Mouse (Mus musculus) midbrain, embryonic 10.5 days (tissue): Measurements from ENCODE around the gene Atxn10. TPM values are rescaled to one million over a fixed set of nuclear protein-coding genes. Genes with fewer than 3 reads are reported as not detected.

Experiments
- DNase-seq: peaks from one replicate; pipeline ENCODE4 v3.0.0-alpha.2; 2017; ENCODE audit warnings: low spot score
- H3K27ac ChIP-seq: fragments of 300-500 bp; sonication (generic); replicated peaks from 2 replicates; pipeline ENCODE4 v1.5.1; 2016; ENCODE audit warnings: mild to moderate bottlenecking
- H3K27me3 ChIP-seq: fragments of 300-500 bp; sonication (generic); 2 replicates; pipeline ENCODE4 v1.6.1; 2016; ENCODE audit warnings: low read depth, mild to moderate bottlenecking; ENCODE audit not compliant: poor library complexity, severe bottlenecking
- H3K36me3 ChIP-seq: fragments of 300-500 bp; sonication (generic); 2 replicates; pipeline ENCODE4 v1.6.1; 2016; ENCODE audit warnings: mild to moderate bottlenecking, moderate library complexity
- H3K4me1 ChIP-seq: fragments of 300-500 bp; sonication (generic); 2 replicates; pipeline ENCODE4 v1.6.1; 2016
- H3K4me3 ChIP-seq: fragments of 300-500 bp; sonication (generic); 2 replicates; pipeline ENCODE4 v1.5.1; 2016; ENCODE audit warnings: mild to moderate bottlenecking, moderate library complexity
- H3K9me3 ChIP-seq: fragments of 300-500 bp; sonication (generic); replicated peaks from 2 replicates; pipeline ENCODE4 v1.6.1; 2016; ENCODE audit warnings: mild to moderate bottlenecking
- WGBS: fragments of 180-500 bp; shearing (Covaris S2); methylation state at CpG from one replicate; pipeline ENCODE4 v1.1.7; 2016; 5-methylcytosine and 5-hydroxymethylcytosine counted together
- polyA plus RNA-seq: library from polyadenylated mRNA; unstranded; fragments of >200 nt; fragmentation: Nextera tagmentation; extraction: Ambion mirVana; gene quantifications from 2 replicates; pipeline ENCODE4 v1.2.1, GENCODE M21; 2016

The Atxn10 gene
- polyA plus RNA-seq, 1 experiment from 2014 or later, result 341 TPM

DNA sequence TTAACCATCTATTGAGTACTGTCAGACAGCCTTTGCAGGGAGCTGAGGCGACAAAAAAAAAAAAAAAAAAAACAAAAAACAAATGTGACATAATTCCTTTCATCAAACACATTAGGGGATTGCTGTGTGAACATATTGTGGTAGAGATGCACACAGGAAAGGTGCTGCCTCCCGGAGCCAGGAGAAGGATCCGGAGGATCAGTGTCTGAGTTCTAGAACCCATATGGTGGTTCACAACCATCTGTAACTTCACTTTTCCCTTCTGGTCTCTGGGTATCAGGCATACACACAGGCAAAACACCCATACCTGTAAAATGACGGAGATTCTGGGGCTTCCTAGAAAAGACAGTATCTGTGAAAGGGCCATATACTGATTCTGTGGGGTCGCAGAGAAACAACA, 1.9 kb downstream of the Atxn10 start:
- H3K36me3 ChIP-seq, result peaks cover 9% of the 10 kb centered on the region; the same call in 1 of the 2 replicates
- no peaks in the 10 kb centered on the region for H3K27me3 ChIP-seq
- no peak overlapping the region for H3K4me3 ChIP-seq
- H3K9me3 ChIP-seq, result no peaks in the 10 kb centered on the region
- 92% methylated on average over 5 of the region's 5 CpGs for WGBS
- no peak for DNase-seq
- no peak overlapping the region for H3K27ac ChIP-seq
- H3K4me1 ChIP-seq, result peaks cover 28% of the 10 kb centered on the region

- Histone ChIP-seq H3K4me3 (no peak overlapping the region), H3K27ac (no peak overlapping the region), H3K4me1 (peaks cover 13% of the 10 kb centered on the region), H3K36me3 (peaks cover 24% of the 10 kb centered on the region), H3K27me3 (no peaks in the 10 kb centered on the region), H3K9me3 (no peaks in the 10 kb centered on the region)
- 95% methylated on average over 2 of the region's 2 CpGs for WGBS
- DNase-seq, result no peak
Measured at GRCm38 (mm10) chr15:85342246-85342645, 6.2 kb downstream of the Atxn10 start.

DNA sequence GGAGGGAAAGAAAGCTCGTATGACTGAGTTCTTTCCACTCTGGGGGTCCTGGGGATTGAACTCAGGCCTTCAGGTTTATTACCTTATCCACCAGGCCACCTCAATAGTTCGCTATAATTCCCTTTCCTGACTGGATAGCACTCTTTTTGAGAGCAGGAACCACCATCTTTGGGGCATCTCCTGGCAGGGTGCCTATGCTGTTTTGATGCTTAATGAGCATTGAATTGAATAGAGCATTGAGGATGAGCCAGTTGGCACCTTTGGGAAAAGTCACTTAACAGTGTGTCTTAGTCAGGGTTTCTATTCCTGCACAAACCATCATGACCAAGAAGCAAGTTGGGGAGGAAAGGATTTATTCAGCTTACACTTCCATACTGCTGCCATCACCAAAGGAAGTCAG, 8.6 kb downstream of the Atxn10 start:
- no peak for DNase-seq
- H3K27me3 ChIP-seq, result no peaks in the 10 kb centered on the region
- H3K9me3 ChIP-seq, result no peaks in the 10 kb centered on the region
- no peak overlapping the region for H3K4me3 ChIP-seq
- no peak overlapping the region for H3K27ac ChIP-seq
- H3K4me1 ChIP-seq, result no peaks in the 10 kb centered on the region
- 85% methylated on average over 2 of the region's 2 CpGs for WGBS
- peaks cover 22% of the 10 kb centered on the region for H3K36me3 ChIP-seq

- no peak overlapping the region for H3K4me3 ChIP-seq
- no peaks in the 10 kb centered on the region for H3K27me3 ChIP-seq
- no peak for DNase-seq
- 93% methylated on average over 6 of the region's 6 CpGs for WGBS
- 0 out of 2 replicates have a peak, but pooled peaks cover under 1% of the 10 kb centered on the region for H3K4me1 ChIP-seq
- no peaks in the 10 kb centered on the region for H3K9me3 ChIP-seq
- H3K36me3 ChIP-seq, result peaks cover 21% of the 10 kb centered on the region
- no peak overlapping the region for H3K27ac ChIP-seq
Measured at GRCm38 (mm10) chr15:85347058-85347700, 11.1 kb downstream of the Atxn10 start.

DNA sequence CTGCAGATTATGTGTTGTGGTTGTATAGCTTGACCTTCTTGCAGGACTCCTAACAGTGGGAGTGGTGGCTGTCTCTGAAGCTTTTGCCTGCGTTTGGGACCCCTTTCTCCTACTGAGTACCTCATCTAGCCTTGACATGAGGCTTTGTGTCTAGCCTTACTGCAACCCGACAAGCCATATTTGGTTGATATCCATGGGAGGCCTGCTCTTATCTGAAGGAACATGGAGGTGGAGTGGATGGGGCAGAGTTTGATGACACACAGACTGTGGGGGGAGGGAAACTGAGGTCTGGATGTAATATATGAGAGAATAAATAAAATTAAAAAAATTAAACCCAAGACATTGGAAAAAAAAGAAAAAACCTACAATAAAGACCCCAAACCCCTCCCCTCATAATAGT, 14.1 kb downstream of the Atxn10 start:
- Histone ChIP-seq H3K36me3 (peaks cover 15% of the 10 kb centered on the region), H3K4me1 (0 out of 2 replicates have a peak, but pooled peaks cover 4% of the 10 kb centered on the region), H3K9me3 (no peaks in the 10 kb centered on the region), H3K27ac (no peak overlapping the region), H3K4me3 (no peak overlapping the region), H3K27me3 (no peaks in the 10 kb centered on the region)
- WGBS, result 78% methylated on average over 2 of the region's 2 CpGs
- no peak for DNase-seq

DNA sequence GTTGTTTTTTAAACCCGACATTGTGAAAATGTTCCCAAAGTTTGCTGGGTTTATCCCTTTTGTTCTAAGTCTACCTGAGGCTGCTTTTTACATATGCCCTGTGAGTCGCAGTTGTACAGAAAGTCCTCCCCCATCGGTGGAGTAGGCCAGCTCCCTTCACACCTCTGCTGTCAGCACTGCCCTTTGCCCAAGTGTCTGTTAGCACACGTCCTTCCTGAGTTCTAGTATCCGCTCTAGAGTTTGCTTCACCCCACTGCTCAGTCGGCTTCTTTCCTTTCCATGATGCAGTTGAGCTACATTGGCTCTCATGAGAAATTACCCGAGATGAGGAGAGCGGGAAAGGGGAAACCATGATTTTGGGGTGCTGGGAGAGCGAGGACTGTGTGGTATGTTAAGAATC, 18.0 kb downstream of the Atxn10 start:
- no peak for DNase-seq
- Histone ChIP-seq H3K36me3 (peaks cover 8% of the 10 kb centered on the region; the same call in 1 of the 2 replicates), H3K4me3 (no peak overlapping the region), H3K4me1 (0 out of 2 replicates have a peak, but pooled peaks cover 6% of the 10 kb centered on the region), H3K27ac (no peak overlapping the region), H3K9me3 (no peaks in the 10 kb centered on the region), H3K27me3 (no peaks in the 10 kb centered on the region)
- whole genome bisulfite sequencing, result 95% methylated on average over 9 of the region's 9 CpGs

DNA sequence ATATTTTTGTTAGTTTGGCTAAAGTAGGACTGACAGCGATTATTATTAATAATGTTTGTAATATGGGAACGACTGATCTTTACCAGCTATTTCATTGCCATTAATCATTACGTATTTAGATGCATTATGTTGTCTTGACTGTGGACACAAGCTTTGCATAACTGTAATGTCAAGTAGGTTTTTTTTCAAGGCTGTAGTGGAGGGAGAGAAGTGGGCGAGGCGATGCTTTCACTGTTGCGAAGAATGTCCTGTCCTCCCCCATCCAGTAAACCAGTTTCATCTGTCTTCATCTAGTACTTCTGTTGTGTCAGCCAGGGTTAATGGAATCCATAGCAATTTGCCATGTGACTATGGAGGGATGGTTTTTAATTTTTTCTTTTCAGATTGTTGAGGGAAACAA, 20.1 kb downstream of the Atxn10 start:
- 91% methylated on average over 6 of the region's 6 CpGs for WGBS
- H3K27me3 ChIP-seq, result no peaks in the 10 kb centered on the region
- 0 out of 2 replicates have a peak, but pooled peaks cover 6% of the 10 kb centered on the region for H3K4me1 ChIP-seq
- H3K36me3 ChIP-seq, result peaks cover 28% of the 10 kb centered on the region
- H3K4me3 ChIP-seq, result no peak overlapping the region
- no peak overlapping the region for H3K27ac ChIP-seq
- DNase-seq, result no peak
- H3K9me3 ChIP-seq, result no peaks in the 10 kb centered on the region

DNA sequence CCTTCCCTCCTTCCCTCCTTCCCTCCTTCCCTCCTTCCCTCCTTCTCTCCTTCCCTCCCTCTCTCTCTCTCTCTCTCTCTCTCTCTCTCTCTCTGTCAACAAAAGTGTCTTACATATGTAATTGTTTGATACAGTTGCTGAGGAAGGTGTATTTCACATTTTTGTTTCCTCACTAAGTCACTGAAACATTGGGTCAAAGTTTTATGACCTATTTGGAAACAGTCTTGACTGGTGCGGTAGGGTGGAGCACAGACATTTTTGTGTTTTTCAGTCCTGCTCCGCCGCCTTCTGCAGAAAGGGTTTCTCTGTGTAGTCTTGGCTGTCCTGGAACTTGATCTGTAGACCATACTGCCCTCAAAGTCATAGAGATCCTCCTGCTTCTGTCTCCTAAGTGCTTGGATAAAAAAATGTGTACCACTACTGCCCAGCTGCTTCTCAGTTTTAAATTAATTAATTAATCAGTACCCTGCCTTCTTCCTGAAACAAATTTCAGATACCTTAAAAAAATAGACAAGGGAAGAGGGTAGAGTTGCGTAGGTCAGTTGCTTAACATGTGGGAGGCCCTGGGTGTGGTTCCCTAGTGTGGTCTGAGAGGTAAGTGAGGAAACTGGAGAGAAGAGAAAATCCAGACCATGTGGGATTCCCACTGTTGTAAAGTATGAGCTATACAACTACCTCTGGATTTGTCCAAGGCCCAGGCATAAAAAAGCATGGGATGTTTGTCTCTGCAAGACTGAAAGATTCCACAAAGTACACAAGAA, 21.6 kb downstream of the Atxn10 start:
- Histone ChIP-seq H3K9me3 (no peaks in the 10 kb centered on the region; the same call in 1 of the 2 replicates), H3K36me3 (peaks cover 36% of the 10 kb centered on the region), H3K27ac (no peak overlapping the region), H3K4me3 (no peak overlapping the region), H3K4me1 (0 out of 2 replicates have a peak, but pooled peaks cover 2% of the 10 kb centered on the region), H3K27me3 (no peaks in the 10 kb centered on the region)
- DNase-seq, result no peak
- 93% methylated on average over 4 of the region's 4 CpGs for WGBS

DNA sequence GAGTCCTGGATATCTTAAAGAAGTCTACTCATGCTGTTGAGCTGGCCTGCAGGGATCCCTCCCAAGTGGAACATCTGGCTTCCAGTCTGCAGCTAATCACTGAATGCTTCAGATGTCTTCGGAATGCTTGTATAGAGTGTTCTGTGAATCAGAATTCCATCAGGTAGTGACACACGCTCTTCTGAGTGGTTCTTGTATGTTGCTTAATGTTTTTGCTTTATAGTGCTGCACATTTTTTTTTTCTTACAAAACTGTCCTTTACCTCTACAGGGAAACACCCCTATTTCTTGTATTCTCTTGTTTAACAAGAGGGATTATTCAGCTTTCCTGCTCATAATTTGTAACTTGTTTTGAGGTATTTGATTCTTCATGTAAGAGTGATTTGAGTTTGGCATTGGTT, 23.4 kb downstream of the Atxn10 start:
- H3K4me1 ChIP-seq, result 0 out of 2 replicates have a peak, but pooled peaks cover 2% of the 10 kb centered on the region
- H3K9me3 ChIP-seq, result no peaks in the 10 kb centered on the region; the same call in 1 of the 2 replicates
- H3K27ac ChIP-seq, result no peak overlapping the region
- H3K27me3 ChIP-seq, result no peaks in the 10 kb centered on the region
- peaks cover 55% of the 10 kb centered on the region for H3K36me3 ChIP-seq
- DNase-seq, result no peak
- H3K4me3 ChIP-seq, result no peak overlapping the region
- WGBS, result 91% methylated on average over 2 of the region's 2 CpGs

DNA sequence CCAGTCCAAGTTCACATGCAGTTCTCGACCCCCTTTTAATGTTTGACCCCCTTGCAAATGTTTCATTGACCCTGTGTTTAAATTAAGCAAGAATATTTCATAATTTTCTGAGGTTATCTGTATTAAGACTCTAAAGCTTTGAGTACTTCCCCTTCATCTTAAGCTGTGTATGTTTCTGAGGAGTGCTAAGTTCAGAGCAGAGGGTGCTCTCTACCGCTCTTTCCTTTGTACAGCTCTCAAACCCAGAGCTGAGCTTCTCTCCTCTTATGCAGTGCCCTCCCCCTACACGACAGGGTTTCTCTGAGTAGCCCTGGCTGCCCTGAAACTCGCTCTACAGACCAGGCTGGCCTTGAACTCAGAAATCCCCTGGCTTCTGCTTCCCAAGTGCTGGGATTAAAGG, 23.9 kb downstream of the Atxn10 start:
- Histone ChIP-seq H3K4me3 (no peak overlapping the region), H3K27ac (no peak overlapping the region), H3K36me3 (peaks cover 59% of the 10 kb centered on the region), H3K27me3 (no peaks in the 10 kb centered on the region), H3K4me1 (0 out of 2 replicates have a peak, but pooled peaks cover 2% of the 10 kb centered on the region), H3K9me3 (no peaks in the 10 kb centered on the region; the same call in 1 of the 2 replicates)
- no peak for DNase-seq
- WGBS, result 90% methylated on average over 4 of the region's 4 CpGs

GRCm38 (mm10) chr15:85364366-85364765, 28.3 kb downstream of the Atxn10 start:
- H3K36me3 ChIP-seq, result peaks cover 95% of the 10 kb centered on the region
- no peaks in the 10 kb centered on the region; the same call in 1 of the 2 replicates for H3K9me3 ChIP-seq
- no peak overlapping the region for H3K27ac ChIP-seq
- no peaks in the 10 kb centered on the region for H3K27me3 ChIP-seq
- H3K4me3 ChIP-seq, result no peak overlapping the region
- H3K4me1 ChIP-seq, result no peaks in the 10 kb centered on the region
- DNase-seq, result no peak
- 94% methylated on average over 3 of the region's 3 CpGs for WGBS

- no peak for DNase-seq
- Histone ChIP-seq H3K27me3 (no peaks in the 10 kb centered on the region), H3K36me3 (peaks cover 70% of the 10 kb centered on the region), H3K27ac (no peak overlapping the region), H3K9me3 (no peaks in the 10 kb centered on the region; the same call in 1 of the 2 replicates), H3K4me1 (no peaks in the 10 kb centered on the region), H3K4me3 (no peak overlapping the region)
- 82% methylated on average over 5 of the region's 5 CpGs for WGBS
Measured at GRCm38 (mm10) chr15:85366938-85367337, 30.9 kb downstream of the Atxn10 start.

DNA sequence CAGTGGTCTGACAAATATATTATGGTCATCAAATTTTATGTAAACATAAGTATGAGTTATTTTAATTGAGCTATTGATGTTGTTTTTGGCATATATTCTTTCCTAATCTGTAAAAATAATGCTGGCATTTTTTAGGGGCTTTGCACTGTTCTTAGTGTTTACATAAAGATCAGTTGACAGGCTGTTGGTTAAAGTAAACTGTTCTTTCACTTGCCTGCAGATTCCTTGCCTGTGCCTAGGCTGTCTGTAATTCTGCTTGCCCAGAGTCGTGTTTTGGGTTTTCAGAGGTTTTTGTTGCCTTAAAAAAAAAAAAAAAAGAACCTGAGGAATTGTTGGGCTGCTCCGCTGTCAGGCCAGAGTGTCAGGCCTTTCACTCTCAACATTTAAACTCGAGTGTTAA, 33.7 kb downstream of the Atxn10 start:
- peaks cover 51% of the 10 kb centered on the region for H3K36me3 ChIP-seq
- no peak overlapping the region for H3K27ac ChIP-seq
- no peaks in the 10 kb centered on the region for H3K9me3 ChIP-seq
- no peaks in the 10 kb centered on the region for H3K4me1 ChIP-seq
- no peak overlapping the region for H3K4me3 ChIP-seq
- no peaks in the 10 kb centered on the region for H3K27me3 ChIP-seq
- no peak for DNase-seq
- WGBS, result 69% methylated on average over 3 of the region's 3 CpGs
